Mouse (Mus musculus) adrenal gland, adult 18-20 months (tissue): Measurements from ENCODE around the gene Wnt4. TPM values are rescaled to one million over a fixed set of nuclear protein-coding genes. Genes with fewer than 3 reads are reported as not detected.

ENCODE experiments used
- DNase-seq, 2 experiments: peaks; one replicate each; pipeline ENCODE4 v3.0.0; 2021 to 2022; ENCODE audit warnings: low spot score in 2 of 2
- total RNA-seq, 2 experiments: library from RNA; stranded (reverse); gene quantifications; 1 replicate in 1 of 2; 2 replicates in 1 of 2; pipeline ENCODE4 v1.2.3; 2021

The Wnt4 gene
- total RNA-seq, 2 experiments from 2014 or later, result 45.5 to 79.4 TPM

- peak in 1 of 2 experiments; percentile 35 for DNase-seq
These were observed 1.1 kb downstream of the Wnt4 start for GRCm38 (mm10) chr4:137278144-137279040.

GRCm38 (mm10) chr4:137279346-137279745, 2.1 kb downstream of the Wnt4 start:
- no peak for DNase-seq

GRCm38 (mm10) chr4:137281273-137281672, 4.0 kb downstream of the Wnt4 start:
- DNase-seq, result no peak

GRCm38 (mm10) chr4:137282122-137282521, 4.8 kb downstream of the Wnt4 start:
- no peak for DNase-seq

GRCm38 (mm10) chr4:137282584-137283406, 5.5 kb downstream of the Wnt4 start:
- DNase-seq, result peak in 1 of 2 experiments; percentile 48

GRCm38 (mm10) chr4:137283407-137283732, 6.1 kb downstream of the Wnt4 start:
- no peak for DNase-seq

GRCm38 (mm10) chr4:137285876-137286661, 8.8 kb downstream of the Wnt4 start:
- no peak for DNase-seq

- no peak for DNase-seq
These were observed 9.3 kb downstream of the Wnt4 start for GRCm38 (mm10) chr4:137286662-137286953.

GRCm38 (mm10) chr4:137287206-137287605, 9.9 kb downstream of the Wnt4 start:
- peak in 1 of 2 experiments; percentile 57 for DNase-seq

GRCm38 (mm10) chr4:137287818-137288217, 10.5 kb downstream of the Wnt4 start:
- peak; percentile 67 to 70 for DNase-seq

GRCm38 (mm10) chr4:137289701-137290100, 12.4 kb downstream of the Wnt4 start:
- DNase-seq, result no peak

- DNase-seq, result no peak
These were observed 13.0 kb downstream of the Wnt4 start for GRCm38 (mm10) chr4:137290250-137290649.

- DNase-seq, result no peak
These were observed 15.3 kb downstream of the Wnt4 start for GRCm38 (mm10) chr4:137292625-137293024.

- DNase-seq, result peak in 1 of 2 experiments; percentile 22
These were observed 16.7 kb downstream of the Wnt4 start for GRCm38 (mm10) chr4:137294032-137294431.

- DNase-seq, result no peak
These were observed 17.2 kb downstream of the Wnt4 start for GRCm38 (mm10) chr4:137294474-137294873.

- DNase-seq, result peak in 1 of 2 experiments; percentile 21
These were observed 17.7 kb downstream of the Wnt4 start for GRCm38 (mm10) chr4:137294951-137295350.

- peak in 1 of 2 experiments; percentile 32 for DNase-seq
These were observed 20.3 kb downstream of the Wnt4 start for GRCm38 (mm10) chr4:137297611-137298010.

- peak in 1 of 2 experiments; percentile 28 for DNase-seq
These were observed 21.1 kb downstream of the Wnt4 start for GRCm38 (mm10) chr4:137298406-137298805.

GRCm38 (mm10) chr4:137300227-137300626, 22.9 kb downstream of the Wnt4 start:
- peak in 1 of 2 experiments; percentile 20 for DNase-seq

- peak in 1 of 2 experiments; percentile 27 for DNase-seq
These were observed 24.3 kb downstream of the Wnt4 start for GRCm38 (mm10) chr4:137301635-137302034.

GRCm38 (mm10) chr4:137304106-137304505, 26.8 kb downstream of the Wnt4 start:
- DNase-seq, result no peak
